Comparison of ENCODE assay signal across 25 mouse cellular contexts in genomic region chr10:22725166-22725565, GRCm38 (mm10).
"Had no signal": no experiment of that assay in that cellular context is flagged by ENCODE, and none has a peak within 500 bp of the region (broad histone marks: within the 10 kb centered on the region; RNA-seq: fewer than 3 reads in every experiment).

No protein-coding gene starts in this region.

- H3K9ac ChIP-seq: heart, embryonic 12.5 days; hindbrain, embryonic 12.5 days; hindbrain, embryonic 14.5 days; intestine, embryonic 15.5 days; limb, embryonic 13.5 days; limb, embryonic 15.5 days; liver, embryonic 12.5 days; liver, embryonic 14.5 days had no signal

- H3K9me3 ChIP-seq: heart, embryonic 12.5 days; hindbrain, embryonic 10.5 days; hindbrain, embryonic 12.5 days; intestine, embryonic 15.5 days; limb, embryonic 13.5 days; limb, embryonic 15.5 days; liver, embryonic 12.5 days had no signal

- H3K4me3 ChIP-seq: gastrocnemius, adult 2 months; heart, adult 2 months; heart, embryonic 12.5 days; hindbrain, embryonic 10.5 days; hindbrain, embryonic 12.5 days; intestine, embryonic 15.5 days; layer of hippocampus, adult 2 months; left cerebral cortex, adult 2 months; limb, embryonic 13.5 days; limb, embryonic 15.5 days; liver, embryonic 12.5 days had no signal

- H3K36me3 ChIP-seq: heart, embryonic 12.5 days; hindbrain, embryonic 10.5 days; hindbrain, embryonic 12.5 days; intestine, embryonic 15.5 days; limb, embryonic 13.5 days; limb, embryonic 15.5 days; liver, embryonic 12.5 days had no signal

- ATAC-seq: hindbrain, embryonic 16.5 days; inflammation-experienced regulatory T-cells, adult 6 months; intestine, embryonic 15.5 days; intestine, postnatal 0 days; liver, embryonic 12.5 days had no signal

- H3K4me2 ChIP-seq: heart, embryonic 12.5 days; hindbrain, embryonic 12.5 days; hindbrain, embryonic 14.5 days; intestine, embryonic 15.5 days; limb, embryonic 13.5 days; limb, embryonic 15.5 days; liver, embryonic 12.5 days had no signal

- H3K27ac ChIP-seq: gastrocnemius, adult 2 months; heart, adult 2 months; hindbrain, embryonic 10.5 days; hindbrain, embryonic 12.5 days; hindbrain, embryonic 14.5 days; intestine, embryonic 15.5 days; layer of hippocampus, adult 2 months; left cerebral cortex, adult 2 months; limb, embryonic 13.5 days; limb, embryonic 15.5 days; liver, embryonic 12.5 days; liver, embryonic 14.5 days had no signal

- DNase-seq: gastrocnemius, adult 2 months; gastrocnemius, postnatal 10 days; gastrocnemius, postnatal 25 days; heart, adult 2 months; heart, postnatal 10 days; heart, postnatal 4 days; kidney, adult 18-20 months; kidney, adult 8-10 months; kidney, postnatal 10 days; kidney, postnatal 25 days; kidney, postnatal 4 days had no signal

- H3K27me3 ChIP-seq: heart, embryonic 12.5 days; hindbrain, embryonic 12.5 days; intestine, embryonic 15.5 days; limb, embryonic 13.5 days; limb, embryonic 15.5 days; liver, embryonic 12.5 days had no signal
